Mouse (Mus musculus): Measurements from ENCODE around the gene Runx2. TPM values are rescaled to one million over a fixed set of nuclear protein-coding genes. Genes with fewer than 3 reads are reported as not detected.

Runx2 gene
- polyA plus RNA-seq, 1 experiment from 2014 or later: 1.0 TPM

DNA sequence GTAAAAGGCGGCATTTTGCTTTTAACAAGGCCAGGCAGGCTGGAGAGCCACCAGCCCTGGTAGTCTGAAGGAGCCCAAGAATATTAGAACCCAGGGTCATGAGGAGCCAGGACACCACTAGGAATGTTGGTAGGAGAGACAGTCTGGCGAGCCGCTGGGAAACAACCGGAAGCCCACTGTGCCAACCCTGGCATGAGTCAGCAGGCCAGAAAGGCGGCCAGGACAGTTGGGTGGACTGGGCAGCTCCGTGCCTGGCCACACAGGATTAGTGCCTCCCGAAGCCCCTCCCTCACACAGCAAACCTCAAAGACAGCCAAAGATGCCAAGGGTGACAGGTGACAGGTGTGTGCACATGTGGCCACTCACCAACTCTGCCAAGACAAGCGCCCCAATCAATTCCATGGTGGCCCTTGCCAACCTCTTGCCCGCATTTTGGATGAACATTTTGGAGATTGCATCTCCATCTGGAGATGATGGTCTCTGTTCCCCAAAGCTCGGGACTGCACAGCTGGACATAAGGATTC is 309.7 kb downstream of the Runx2 start:
- H3K9me3 ChIP-seq (ENCODE audit: control insufficient read depth): no peaks in the 10 kb centered on the region
- H3K4me3 ChIP-seq (ENCODE audit: low read depth, low read length): no peak overlapping the region
- no peak overlapping the region for H3K27ac ChIP-seq (ENCODE audit: low read depth, low read length)
- TF ChIP-seq CTCF (IDR thresholded peaks at IDR 0.05; ENCODE audit: low read depth): no peak
- H3K36me3 ChIP-seq (ENCODE audit: control insufficient read depth, insufficient read depth): no peaks in the 10 kb centered on the region
- H3K4me2 ChIP-seq (replicated peaks; ENCODE audit: low read depth): no peak overlapping the region
- WGBS: 91% methylated on average over 10 of the region's 10 CpGs
- H3K4me1 ChIP-seq (replicated peaks; ENCODE audit: control insufficient read depth, insufficient read depth, low read length): no peaks in the 10 kb centered on the region
- H3K27me3 ChIP-seq (replicated peaks; ENCODE audit: control insufficient read depth, insufficient read depth, low read length): no peaks in the 10 kb centered on the region
- H3K9ac ChIP-seq (ENCODE audit: low read depth, low read length): no peak overlapping the region
- no peak for ATAC-seq

- WGBS: 89% methylated on average over 5 of the region's 5 CpGs
- ATAC-seq: no peak
- H3K4me1 ChIP-seq (replicated peaks; ENCODE audit: control insufficient read depth, insufficient read depth, low read length): no peaks in the 10 kb centered on the region
- no peak for TF ChIP-seq CTCF (IDR thresholded peaks at IDR 0.05; ENCODE audit: low read depth)
- no peak overlapping the region for H3K4me2 ChIP-seq (replicated peaks; ENCODE audit: low read depth)
- H3K36me3 ChIP-seq (ENCODE audit: control insufficient read depth, insufficient read depth): no peaks in the 10 kb centered on the region
- H3K27me3 ChIP-seq (replicated peaks; ENCODE audit: control insufficient read depth, insufficient read depth, low read length): no peaks in the 10 kb centered on the region
- H3K27ac ChIP-seq (ENCODE audit: low read depth, low read length): no peak overlapping the region
- no peaks in the 10 kb centered on the region for H3K9me3 ChIP-seq (ENCODE audit: control insufficient read depth)
- H3K4me3 ChIP-seq (ENCODE audit: low read depth, low read length): no peak overlapping the region
- no peak overlapping the region for H3K9ac ChIP-seq (ENCODE audit: low read depth, low read length)
Measured at GRCm38 (mm10) chr17:44502176-44502575, 312.4 kb downstream of the Runx2 start.

GRCm38 (mm10) chr17:44500306-44500899 is 314.2 kb downstream of the Runx2 start:
- Histone ChIP-seq H3K36me3 (ENCODE audit: control insufficient read depth, insufficient read depth) (no peaks in the 10 kb centered on the region), H3K27me3 (replicated peaks; ENCODE audit: control insufficient read depth, insufficient read depth, low read length) (no peaks in the 10 kb centered on the region), H3K4me1 (replicated peaks; ENCODE audit: control insufficient read depth, insufficient read depth, low read length) (no peaks in the 10 kb centered on the region), H3K9me3 (ENCODE audit: control insufficient read depth) (no peaks in the 10 kb centered on the region), H3K4me3 (ENCODE audit: low read depth, low read length) (no peak overlapping the region), H3K9ac (ENCODE audit: low read depth, low read length) (no peak overlapping the region), H3K27ac (ENCODE audit: low read depth, low read length) (no peak overlapping the region), H3K4me2 (replicated peaks; ENCODE audit: low read depth) (no peak overlapping the region)
- TF ChIP-seq CTCF (IDR thresholded peaks at IDR 0.05; ENCODE audit: low read depth): no peak
- WGBS: 73% methylated on average over 11 of the region's 11 CpGs
- ATAC-seq: no peak

- no peak for TF ChIP-seq CTCF (IDR thresholded peaks at IDR 0.05; ENCODE audit: low read depth)
- Histone ChIP-seq H3K36me3 (ENCODE audit: control insufficient read depth, insufficient read depth) (no peaks in the 10 kb centered on the region), H3K27ac (ENCODE audit: low read depth, low read length) (no peak overlapping the region), H3K27me3 (replicated peaks; ENCODE audit: control insufficient read depth, insufficient read depth, low read length) (no peaks in the 10 kb centered on the region), H3K4me3 (ENCODE audit: low read depth, low read length) (no peak overlapping the region), H3K4me2 (replicated peaks; ENCODE audit: low read depth) (no peak overlapping the region), H3K4me1 (replicated peaks; ENCODE audit: control insufficient read depth, insufficient read depth, low read length) (no peaks in the 10 kb centered on the region), H3K9me3 (ENCODE audit: control insufficient read depth) (no peaks in the 10 kb centered on the region), H3K9ac (ENCODE audit: low read depth, low read length) (no peak overlapping the region)
- WGBS: 32% methylated on average over 11 of the region's 11 CpGs
- ATAC-seq: no peak
Measured at GRCm38 (mm10) chr17:44490164-44490794, 324.3 kb downstream of the Runx2 start.

DNA sequence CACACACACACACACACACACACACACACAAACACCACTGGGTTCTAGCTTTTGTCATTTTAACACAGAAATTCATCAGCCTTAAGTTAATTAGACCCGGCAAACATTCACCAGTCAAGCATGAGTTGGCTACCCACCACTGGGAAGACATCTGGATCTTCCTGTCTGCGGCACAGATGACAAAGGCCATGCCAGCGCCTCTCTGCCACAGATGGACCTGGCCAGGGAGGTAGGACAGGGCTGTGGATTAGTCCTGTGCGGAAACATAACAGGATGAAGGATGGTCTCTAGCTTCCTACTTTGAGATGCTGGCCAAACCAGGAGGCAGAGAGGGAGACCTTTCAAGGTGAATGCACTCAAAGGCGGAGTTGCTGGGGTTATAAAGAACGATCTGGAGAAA is 325.3 kb downstream of the Runx2 start:
- no peak overlapping the region for H3K9ac ChIP-seq (ENCODE audit: low read depth, low read length)
- no peak overlapping the region for H3K4me3 ChIP-seq (ENCODE audit: low read depth, low read length)
- no peaks in the 10 kb centered on the region for H3K4me1 ChIP-seq (replicated peaks; ENCODE audit: control insufficient read depth, insufficient read depth, low read length)
- no peaks in the 10 kb centered on the region for H3K36me3 ChIP-seq (ENCODE audit: control insufficient read depth, insufficient read depth)
- no peak for TF ChIP-seq CTCF (IDR thresholded peaks at IDR 0.05; ENCODE audit: low read depth)
- WGBS: 80% methylated on average over 6 of the region's 6 CpGs
- H3K4me2 ChIP-seq (replicated peaks; ENCODE audit: low read depth): no peak overlapping the region
- H3K27ac ChIP-seq (ENCODE audit: low read depth, low read length): no peak overlapping the region
- H3K9me3 ChIP-seq (ENCODE audit: control insufficient read depth): no peaks in the 10 kb centered on the region
- ATAC-seq: no peak
- H3K27me3 ChIP-seq (replicated peaks; ENCODE audit: control insufficient read depth, insufficient read depth, low read length): no peaks in the 10 kb centered on the region

DNA sequence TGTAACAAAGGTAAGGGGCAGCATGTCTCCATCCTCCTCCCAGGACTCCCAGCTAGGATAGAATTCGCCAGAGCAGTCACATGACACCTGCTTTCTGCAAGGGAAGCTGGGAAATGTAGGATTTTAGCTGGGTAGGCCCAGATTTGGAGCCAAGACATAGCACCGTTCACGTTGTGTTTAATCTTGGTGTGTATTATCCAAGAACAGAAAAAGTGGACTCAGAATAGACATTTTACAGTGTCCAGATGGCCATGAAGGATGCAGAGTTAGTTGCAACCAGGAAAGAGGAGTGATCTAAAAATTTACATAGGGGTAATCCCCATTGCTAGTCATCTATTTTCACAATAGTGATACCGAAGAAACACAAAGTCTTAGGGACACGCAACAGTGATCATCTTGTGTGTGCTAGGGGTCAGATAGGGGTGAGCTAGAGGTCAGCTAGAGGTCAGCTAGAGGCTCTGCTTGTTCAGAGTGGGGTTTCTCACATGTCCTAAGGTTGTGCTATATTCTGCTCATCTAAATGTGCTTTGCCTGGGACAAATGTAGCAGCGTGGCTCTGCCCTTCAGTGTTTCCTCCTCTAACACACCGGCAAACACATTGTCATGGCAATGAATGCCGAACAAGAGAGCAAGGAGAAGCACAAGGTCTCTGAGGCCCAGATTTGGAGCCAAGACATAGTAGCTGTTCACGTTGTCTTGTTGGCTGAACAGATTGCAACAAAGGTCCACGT is 326.9 kb downstream of the Runx2 start:
- no peak overlapping the region for H3K4me3 ChIP-seq (ENCODE audit: low read depth, low read length)
- 81% methylated on average over 10 of the region's 10 CpGs for WGBS
- H3K4me1 ChIP-seq (replicated peaks; ENCODE audit: control insufficient read depth, insufficient read depth, low read length): no peaks in the 10 kb centered on the region
- H3K4me2 ChIP-seq (replicated peaks; ENCODE audit: low read depth): no peak overlapping the region
- no peak overlapping the region for H3K27ac ChIP-seq (ENCODE audit: low read depth, low read length)
- no peak overlapping the region for H3K9ac ChIP-seq (ENCODE audit: low read depth, low read length)
- no peaks in the 10 kb centered on the region for H3K9me3 ChIP-seq (ENCODE audit: control insufficient read depth)
- no peak for TF ChIP-seq CTCF (IDR thresholded peaks at IDR 0.05; ENCODE audit: low read depth)
- no peak for ATAC-seq
- H3K36me3 ChIP-seq (ENCODE audit: control insufficient read depth, insufficient read depth): no peaks in the 10 kb centered on the region
- H3K27me3 ChIP-seq (replicated peaks; ENCODE audit: control insufficient read depth, insufficient read depth, low read length): no peaks in the 10 kb centered on the region
